Mouse (Mus musculus) cerebellum, adult 9-10 months (tissue): ENCODE data around the gene Socs2.
A peak's percentile ranks its signal among the peaks of the same experiment; 100 is the strongest.

Source experiments
- DNase-seq: peaks from one replicate; pipeline ENCODE4 v3.0.0; 2022

Socs2 gene

GRCm38 (mm10) chr10:95420284-95420683 lies 3.3 kb upstream of the Socs2 start:
- DNase-seq: no peak

- DNase-seq: no peak
Observed at GRCm38 (mm10) chr10:95419726-95420125, 2.7 kb upstream of the Socs2 start.

- no peak for DNase-seq
Observed at GRCm38 (mm10) chr10:95418631-95419030, 1.7 kb upstream of the Socs2 start.

GRCm38 (mm10) chr10:95417496-95418236 lies 686 bp upstream of the Socs2 start:
- peak; percentile 61 for DNase-seq

- DNase-seq: no peak
Observed at GRCm38 (mm10) chr10:95416361-95416684, 657 bp downstream of the Socs2 start.

GRCm38 (mm10) chr10:95415533-95416360 lies 1.2 kb downstream of the Socs2 start:
- no peak for DNase-seq

GRCm38 (mm10) chr10:95415159-95415532 lies 1.8 kb downstream of the Socs2 start:
- DNase-seq: peak; percentile 10

GRCm38 (mm10) chr10:95414316-95415158 lies 2.4 kb downstream of the Socs2 start:
- no peak for DNase-seq

- no peak for DNase-seq
Observed at GRCm38 (mm10) chr10:95411139-95411538, 5.8 kb downstream of the Socs2 start.

GRCm38 (mm10) chr10:95410709-95411108 lies 6.3 kb downstream of the Socs2 start:
- DNase-seq: no peak

GRCm38 (mm10) chr10:95410209-95410608 lies 6.8 kb downstream of the Socs2 start:
- no peak for DNase-seq

- no peak for DNase-seq
Observed at GRCm38 (mm10) chr10:95409149-95409548, 7.8 kb downstream of the Socs2 start.

GRCm38 (mm10) chr10:95408487-95408886 lies 8.5 kb downstream of the Socs2 start:
- DNase-seq: no peak

- no peak for DNase-seq
Observed at GRCm38 (mm10) chr10:95407541-95408160, 9.3 kb downstream of the Socs2 start.

GRCm38 (mm10) chr10:95404774-95405173 lies 12.2 kb downstream of the Socs2 start:
- no peak for DNase-seq

- DNase-seq: no peak
Observed at GRCm38 (mm10) chr10:95399689-95400354, 17.2 kb downstream of the Socs2 start.

GRCm38 (mm10) chr10:95398489-95398888 lies 18.5 kb downstream of the Socs2 start:
- no peak for DNase-seq

GRCm38 (mm10) chr10:95397191-95397835 lies 19.7 kb downstream of the Socs2 start:
- DNase-seq: no peak

- DNase-seq: no peak
Observed at GRCm38 (mm10) chr10:95396356-95396755, 20.6 kb downstream of the Socs2 start.

- DNase-seq: no peak
Observed at GRCm38 (mm10) chr10:95394819-95395812, 21.9 kb downstream of the Socs2 start.

- DNase-seq: no peak
Observed at GRCm38 (mm10) chr10:95392073-95392472, 24.9 kb downstream of the Socs2 start.
